Mouse (Mus musculus) midbrain, embryonic 13.5 days (tissue): ENCODE results near the gene Fbxl13. TPM values are rescaled to one million over a fixed set of nuclear protein-coding genes. Genes with fewer than 3 reads are reported as not detected.

Source experiments
- ATAC-seq: fragments of 200-750 bp; cut with Nextera tagmentation; 2 replicates; pipeline ENCODE4 v1.8.0; 2017; ENCODE audit warnings: mild to moderate bottlenecking, moderate TSS enrichment, moderate library complexity
- H3K27ac ChIP-seq: fragments of 300-500 bp; sonication (generic); 2 replicates; pipeline ENCODE4 v1.5.1; 2015; ENCODE audit warnings: inconsistent platforms, mild to moderate bottlenecking, moderate library complexity
- H3K27me3 ChIP-seq: fragments of 300-500 bp; sonication (generic); 2 replicates; pipeline ENCODE4 v1.6.1; 2015; ENCODE audit warnings: mild to moderate bottlenecking, inconsistent platforms
- H3K36me3 ChIP-seq: fragments of 300-500 bp; sonication (generic); 2 replicates; pipeline ENCODE4 v1.6.1; 2015; ENCODE audit warnings: mild to moderate bottlenecking, inconsistent platforms
- H3K4me1 ChIP-seq: fragments of 300-500 bp; sonication (generic); replicated peaks from 2 replicates; pipeline ENCODE4 v1.6.1; 2015; ENCODE audit warnings: inconsistent platforms
- H3K4me2 ChIP-seq: fragments of 300-500 bp; sonication (generic); replicated peaks from 2 replicates; pipeline ENCODE4 v1.6.1; 2015; ENCODE audit warnings: moderate library complexity, mild to moderate bottlenecking, inconsistent platforms
- H3K4me3 ChIP-seq: fragments of 300-500 bp; sonication (generic); replicated peaks from 2 replicates; pipeline ENCODE4 v1.5.1; 2015; ENCODE audit warnings: mild to moderate bottlenecking, inconsistent platforms
- H3K9ac ChIP-seq: fragments of 300-500 bp; sonication (generic); replicated peaks from 2 replicates; pipeline ENCODE4 v1.6.1; 2015; ENCODE audit warnings: mild to moderate bottlenecking, inconsistent platforms
- H3K9me3 ChIP-seq: fragments of 300-500 bp; sonication (generic); 2 replicates; pipeline ENCODE4 v1.6.1; 2016; ENCODE audit warnings: mild to moderate bottlenecking, inconsistent platforms
- WGBS: fragments of 180-500 bp; shearing (Covaris S2); methylation state at CpG from one replicate; pipeline ENCODE4 v1.1.7; 2015; 5-methylcytosine and 5-hydroxymethylcytosine counted together
- polyA plus RNA-seq: library from polyadenylated mRNA; unstranded; fragments of >200 nt; fragmentation: Nextera tagmentation; extraction: Ambion mirVana; gene quantifications from 2 replicates; pipeline ENCODE4 v1.2.1, GENCODE M21; 2015

The Fbxl13 gene
- polyA plus RNA-seq, 1 experiment from 2014 or later = 0.30 TPM

- H3K36me3 ChIP-seq = no peaks in the 10 kb centered on the region
- ATAC-seq = no peak
- H3K4me3 ChIP-seq = no peak overlapping the region
- no peaks in the 10 kb centered on the region for H3K27me3 ChIP-seq
- WGBS = 84% methylated on average over 2 of the region's 2 CpGs
- no peaks in the 10 kb centered on the region for H3K4me1 ChIP-seq
- no peak overlapping the region for H3K27ac ChIP-seq
- H3K9ac ChIP-seq = no peak overlapping the region
- no peak overlapping the region for H3K4me2 ChIP-seq
- no peaks in the 10 kb centered on the region for H3K9me3 ChIP-seq
Observed at GRCm38 (mm10) chr5:21563936-21564335, 81.5 kb downstream of the Fbxl13 start.

DNA sequence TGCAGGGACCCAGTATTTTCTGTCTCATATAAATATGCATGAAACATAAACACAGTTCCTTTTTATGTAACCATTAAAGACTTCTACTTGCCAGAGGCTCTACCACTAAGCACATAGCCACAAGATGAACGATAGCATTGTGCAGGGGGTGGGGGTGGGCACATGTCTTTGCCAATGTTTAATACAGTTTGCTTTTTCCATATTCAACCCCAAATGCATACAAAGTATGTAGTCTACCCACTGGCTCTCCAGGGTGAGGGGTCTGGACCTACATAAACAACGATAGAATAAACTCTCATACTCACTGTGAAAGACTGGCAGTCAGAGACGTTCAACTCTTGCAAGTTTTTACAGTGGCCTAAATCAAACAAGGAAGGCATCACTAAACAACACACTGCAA, 88.9 kb downstream of the Fbxl13 start:
- Histone ChIP-seq H3K27me3 (no peaks in the 10 kb centered on the region), H3K27ac (no peak overlapping the region), H3K4me1 (no peaks in the 10 kb centered on the region), H3K4me2 (no peak overlapping the region), H3K4me3 (no peak overlapping the region), H3K36me3 (no peaks in the 10 kb centered on the region), H3K9ac (no peak overlapping the region), H3K9me3 (no peaks in the 10 kb centered on the region)
- no peak for ATAC-seq
- 84% methylated on average over 3 of the region's 3 CpGs for WGBS

DNA sequence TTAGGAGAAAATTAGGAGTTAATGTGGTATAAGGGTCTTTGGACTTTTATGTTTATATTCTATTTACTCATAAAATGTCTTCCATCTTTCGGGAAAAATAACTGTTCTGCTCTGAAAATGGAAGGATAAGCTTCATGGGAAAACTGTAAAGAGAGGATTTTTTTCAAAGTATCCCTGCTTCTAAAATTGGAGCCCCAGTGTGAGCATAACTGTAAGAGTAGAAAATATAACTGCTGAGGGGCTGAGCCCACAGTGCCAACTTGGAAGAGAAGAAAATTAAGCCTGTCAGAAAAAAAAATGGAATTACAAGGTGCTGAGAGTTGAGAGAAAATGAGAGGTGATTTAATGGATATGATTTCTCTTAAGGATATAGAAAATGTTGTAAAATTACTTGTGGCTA, 90.7 kb downstream of the Fbxl13 start:
- no peak overlapping the region for H3K27ac ChIP-seq
- no peak overlapping the region for H3K4me3 ChIP-seq
- no peaks in the 10 kb centered on the region for H3K9me3 ChIP-seq
- no peaks in the 10 kb centered on the region for H3K36me3 ChIP-seq
- no peaks in the 10 kb centered on the region for H3K4me1 ChIP-seq
- H3K9ac ChIP-seq = no peak overlapping the region
- no peak for ATAC-seq
- no peaks in the 10 kb centered on the region for H3K27me3 ChIP-seq
- WGBS = 88% methylated on average over 1 of the region's 1 CpGs
- no peak overlapping the region for H3K4me2 ChIP-seq

- no peak for ATAC-seq
- H3K36me3 ChIP-seq = no peaks in the 10 kb centered on the region
- H3K27ac ChIP-seq = no peak overlapping the region
- no peak overlapping the region for H3K9ac ChIP-seq
- no peaks in the 10 kb centered on the region for H3K27me3 ChIP-seq
- H3K9me3 ChIP-seq = no peaks in the 10 kb centered on the region
- no peaks in the 10 kb centered on the region for H3K4me1 ChIP-seq
- H3K4me2 ChIP-seq = no peak overlapping the region
- H3K4me3 ChIP-seq = no peak overlapping the region
- 85% methylated on average over 4 of the region's 4 CpGs for WGBS
Observed at GRCm38 (mm10) chr5:21553685-21554084, 91.7 kb downstream of the Fbxl13 start.

DNA sequence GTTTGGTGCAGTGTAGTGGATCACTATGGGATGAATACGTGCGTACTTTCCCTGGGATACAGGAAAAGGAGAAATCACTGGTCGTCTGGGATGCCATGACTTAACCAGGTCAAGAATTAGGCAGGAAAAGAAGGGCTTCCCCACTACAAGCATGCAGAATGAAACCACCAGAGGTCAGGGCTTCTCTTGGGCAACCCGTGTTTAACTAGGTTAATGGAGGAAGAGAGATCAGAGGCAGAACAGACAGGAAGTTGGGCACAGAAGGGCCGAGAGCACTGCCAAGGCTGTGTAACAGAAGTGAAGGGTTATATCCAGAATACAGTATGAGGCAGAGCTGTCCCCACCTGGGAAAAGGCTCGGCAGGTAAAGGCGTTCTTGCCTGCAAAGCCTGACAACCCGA, 98.4 kb downstream of the Fbxl13 start:
- 89% methylated on average over 8 of the region's 8 CpGs for WGBS
- Histone ChIP-seq H3K36me3 (no peaks in the 10 kb centered on the region), H3K4me3 (no peak overlapping the region), H3K27me3 (no peaks in the 10 kb centered on the region), H3K4me2 (no peak overlapping the region), H3K4me1 (peaks cover 9% of the 10 kb centered on the region; the same call in 1 of the 2 replicates), H3K27ac (no peak overlapping the region), H3K9me3 (0 out of 2 replicates have a peak, but pooled peaks cover 2% of the 10 kb centered on the region), H3K9ac (no peak overlapping the region)
- ATAC-seq = no peak

GRCm38 (mm10) chr5:21545786-21546185, 99.6 kb downstream of the Fbxl13 start:
- WGBS = 86% methylated on average over 4 of the region's 4 CpGs
- Histone ChIP-seq H3K9me3 (0 out of 2 replicates have a peak, but pooled peaks cover 2% of the 10 kb centered on the region), H3K4me3 (no peak overlapping the region), H3K36me3 (no peaks in the 10 kb centered on the region), H3K9ac (no peak overlapping the region), H3K27me3 (no peaks in the 10 kb centered on the region), H3K27ac (no peak overlapping the region), H3K4me2 (no peak overlapping the region), H3K4me1 (peaks cover 9% of the 10 kb centered on the region; the same call in 1 of the 2 replicates)
- ATAC-seq = no peak

DNA sequence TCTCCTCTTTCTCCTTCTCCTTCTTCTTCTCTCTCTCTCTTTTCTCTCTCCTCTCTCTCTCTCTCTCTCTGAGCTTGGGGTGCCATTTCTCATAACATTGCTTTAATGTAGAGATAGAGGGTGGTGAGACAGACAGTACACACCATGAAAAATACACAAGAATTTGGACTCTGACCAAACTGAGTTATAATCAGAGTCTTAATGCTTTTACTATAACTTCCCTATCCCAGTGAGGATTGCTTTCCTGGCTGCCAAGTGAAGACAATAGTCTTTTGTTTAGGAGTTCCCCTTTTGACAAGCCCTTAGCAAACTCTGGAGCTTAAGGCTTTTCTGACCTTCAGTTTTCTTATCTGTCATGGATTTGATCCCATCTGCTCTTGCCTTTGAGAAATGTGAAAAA, 100.2 kb downstream of the Fbxl13 start:
- H3K9ac ChIP-seq = no peak overlapping the region
- no peak overlapping the region for H3K4me3 ChIP-seq
- H3K27me3 ChIP-seq = no peaks in the 10 kb centered on the region
- no peaks in the 10 kb centered on the region for H3K36me3 ChIP-seq
- ATAC-seq = no peak
- no peak overlapping the region for H3K27ac ChIP-seq
- 0 out of 2 replicates have a peak, but pooled peaks cover 2% of the 10 kb centered on the region for H3K9me3 ChIP-seq
- H3K4me1 ChIP-seq = peaks cover 9% of the 10 kb centered on the region; the same call in 1 of the 2 replicates
- no peak overlapping the region for H3K4me2 ChIP-seq

DNA sequence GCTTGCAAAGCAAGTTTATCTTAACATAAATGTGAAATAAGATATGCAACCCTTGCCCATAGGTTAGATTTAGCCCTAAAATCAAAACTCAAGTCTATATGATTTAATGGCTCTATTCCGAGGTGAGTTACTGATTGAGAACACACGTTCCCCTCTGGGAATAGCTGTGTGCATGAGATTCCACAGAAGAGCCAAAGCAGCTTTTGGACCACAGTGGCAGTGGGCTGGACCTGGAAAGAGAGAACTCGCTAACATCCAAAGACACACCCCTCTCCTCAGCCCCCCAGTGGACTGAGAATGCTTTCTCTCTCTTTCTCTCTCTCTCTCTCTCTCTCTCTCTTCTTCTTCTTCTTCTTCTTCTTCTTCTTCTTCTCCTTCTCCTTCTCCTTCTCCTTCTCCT, 100.6 kb downstream of the Fbxl13 start:
- 77% methylated on average over 3 of the region's 3 CpGs for WGBS
- no peak overlapping the region for H3K4me3 ChIP-seq
- no peak overlapping the region for H3K27ac ChIP-seq
- ATAC-seq = no peak
- H3K9ac ChIP-seq = no peak overlapping the region
- H3K27me3 ChIP-seq = no peaks in the 10 kb centered on the region
- peaks cover 9% of the 10 kb centered on the region; the same call in 1 of the 2 replicates for H3K4me1 ChIP-seq
- no peaks in the 10 kb centered on the region for H3K36me3 ChIP-seq
- no peak overlapping the region for H3K4me2 ChIP-seq
- 0 out of 2 replicates have a peak, but pooled peaks cover 2% of the 10 kb centered on the region for H3K9me3 ChIP-seq

DNA sequence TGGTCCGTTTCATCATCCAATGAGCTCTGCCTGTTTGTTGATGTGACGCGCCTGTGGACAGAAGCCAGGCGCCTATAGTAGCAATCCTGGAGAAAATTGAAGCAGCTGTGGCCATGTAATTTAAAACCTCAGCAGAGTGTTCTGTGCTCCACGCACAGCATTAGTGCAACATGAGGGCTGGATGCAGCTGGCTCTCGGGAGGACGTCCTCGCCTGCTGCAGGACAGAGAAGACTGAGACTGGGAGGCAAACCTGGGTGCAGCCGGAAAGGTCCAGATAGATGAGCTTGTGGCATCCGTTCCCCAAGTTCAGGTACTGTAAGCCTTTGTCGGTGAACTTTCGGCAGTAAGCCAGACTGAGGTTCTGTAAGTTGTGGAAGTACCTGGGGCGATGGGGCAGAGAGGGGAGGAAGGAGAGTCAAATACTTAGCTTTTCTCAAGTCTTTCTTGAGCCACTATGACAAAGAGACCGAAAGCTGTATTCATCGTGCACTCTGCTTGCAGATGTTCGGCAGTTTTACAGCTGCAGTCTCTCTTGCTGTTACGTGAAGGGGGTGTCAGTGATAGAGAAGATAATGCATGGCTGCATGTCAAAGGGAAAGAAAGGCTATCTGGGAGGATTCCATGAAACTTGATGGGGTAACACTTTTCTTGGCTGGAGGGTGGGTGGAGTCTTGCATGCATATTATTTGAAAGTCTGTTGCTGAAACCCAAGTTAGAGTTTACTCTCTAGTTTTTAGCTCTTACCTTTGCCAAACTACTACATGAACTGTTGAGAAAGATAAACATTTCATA, 101.8 kb downstream of the Fbxl13 start, which contains the start of gene Lrrc17:
TSS of gene Lrrc17 (plus strand) at position 151 of the 793 bp plus-strand sequence.
- WGBS = 63% methylated on average over 17 of the region's 17 CpGs
- 0 out of 2 replicates have a peak within 1 kb of the TSS, but pooled peaks have one; percentile 11 for H3K9ac ChIP-seq
- 0 out of 2 replicates have a peak, but pooled peaks cover 2% of the 10 kb centered on the region for H3K9me3 ChIP-seq
- no peak within 1 kb of the TSS for H3K4me2 ChIP-seq
- H3K27me3 ChIP-seq = no peaks in the 10 kb centered on the region
- no peaks in the 10 kb centered on the region for H3K36me3 ChIP-seq
- peak; percentile 55; the same call in 1 of the 2 replicates for ATAC-seq
- peaks cover 9% of the 10 kb centered on the region; the same call in 1 of the 2 replicates for H3K4me1 ChIP-seq
- no peak within 1 kb of the TSS for H3K4me3 ChIP-seq
- H3K27ac ChIP-seq = no peak within 1 kb of the TSS

DNA sequence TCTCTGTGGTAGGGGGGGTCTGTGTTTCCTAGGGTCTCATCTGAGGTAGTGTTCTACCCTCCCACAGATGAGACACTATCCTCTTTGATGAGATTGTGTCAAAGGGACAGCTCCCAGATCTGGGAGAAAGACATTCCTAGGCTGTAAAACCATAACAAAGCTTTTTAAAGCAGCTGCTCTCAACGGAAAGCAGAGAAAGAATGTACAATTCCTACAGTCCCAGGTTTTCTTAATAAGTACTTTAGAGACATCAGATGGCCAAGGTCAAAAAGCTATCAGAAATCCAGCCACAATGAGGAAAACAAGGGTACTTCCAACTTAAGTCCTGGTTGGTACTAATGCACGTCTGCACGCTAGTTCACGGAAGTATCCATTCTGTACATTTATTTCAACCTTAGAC, 103.2 kb downstream of the Fbxl13 start:
- no peak for ATAC-seq
- no peaks in the 10 kb centered on the region for H3K27me3 ChIP-seq
- H3K36me3 ChIP-seq = no peaks in the 10 kb centered on the region
- H3K9ac ChIP-seq = no peak overlapping the region
- H3K4me2 ChIP-seq = no peak overlapping the region
- H3K4me3 ChIP-seq = no peak overlapping the region
- H3K9me3 ChIP-seq = no peaks in the 10 kb centered on the region
- no peak overlapping the region for H3K27ac ChIP-seq
- peaks cover 9% of the 10 kb centered on the region; the same call in 1 of the 2 replicates for H3K4me1 ChIP-seq
- WGBS = 85% methylated on average over 4 of the region's 4 CpGs

DNA sequence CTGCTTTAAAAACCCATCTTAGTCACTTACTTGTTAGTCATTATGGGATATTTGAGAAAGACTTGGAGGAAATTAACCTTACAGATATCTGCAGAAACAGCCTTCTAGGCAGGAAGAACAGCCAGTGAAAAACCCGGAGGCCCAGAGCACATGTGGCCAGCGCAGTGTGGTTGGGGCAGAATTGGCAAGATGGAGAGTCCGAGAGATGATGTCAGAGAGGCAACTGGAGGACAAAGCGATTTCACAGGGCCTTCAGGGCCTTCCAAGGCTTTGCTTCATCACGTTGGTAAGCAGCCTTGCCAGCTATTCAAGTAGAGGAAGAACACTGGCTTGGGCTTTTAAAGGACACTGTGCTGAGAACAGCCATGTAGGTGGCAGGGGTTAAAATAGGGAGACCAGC, 112.5 kb downstream of the Fbxl13 start:
- H3K4me2 ChIP-seq = no peak overlapping the region
- H3K27ac ChIP-seq = no peak overlapping the region
- H3K9me3 ChIP-seq = no peaks in the 10 kb centered on the region
- no peaks in the 10 kb centered on the region for H3K27me3 ChIP-seq
- 95% methylated on average over 5 of the region's 5 CpGs for WGBS
- no peak for ATAC-seq
- H3K36me3 ChIP-seq = no peaks in the 10 kb centered on the region
- H3K4me1 ChIP-seq = no peaks in the 10 kb centered on the region
- H3K9ac ChIP-seq = no peak overlapping the region
- no peak overlapping the region for H3K4me3 ChIP-seq

GRCm38 (mm10) chr5:21532126-21532525, 113.3 kb downstream of the Fbxl13 start:
- Histone ChIP-seq H3K9ac (no peak overlapping the region), H3K4me3 (no peak overlapping the region), H3K4me1 (peaks cover 6% of the 10 kb centered on the region; the same call in 1 of the 2 replicates), H3K27me3 (no peaks in the 10 kb centered on the region), H3K4me2 (no peak overlapping the region), H3K27ac (no peak overlapping the region), H3K36me3 (no peaks in the 10 kb centered on the region), H3K9me3 (no peaks in the 10 kb centered on the region)
- WGBS = 88% methylated on average over 2 of the region's 2 CpGs
- no peak for ATAC-seq
